Mouse (Mus musculus): ENCODE results near the gene Sptlc3. TPM values are rescaled to one million over a fixed set of nuclear protein-coding genes. Genes with fewer than 3 reads are reported as not detected.

The Sptlc3 gene
- polyA plus RNA-seq, 1 experiment = not detected

- H3ac ChIP-seq (ENCODE audit: control insufficient read depth, insufficient read length, low read depth) = no peak overlapping the region
- no peaks in the 10 kb centered on the region for H3K36me3 ChIP-seq (ENCODE audit: control insufficient read depth, insufficient read depth)
- H3K4me3 ChIP-seq (ENCODE audit: insufficient read depth, poor library complexity, severe bottlenecking) = no peak overlapping the region
- TF ChIP-seq MYOD1 (IDR thresholded peaks at IDR 0.05; ENCODE audit: control insufficient read depth, insufficient read length, low read depth) (no peak), USF1 (IDR thresholded peaks at IDR 0.05; ENCODE audit: low read depth) (no peak), CEBPB (IDR thresholded peaks at IDR 0.05; ENCODE audit: low read depth) (no peak)
- H3K79me3 ChIP-seq (ENCODE audit: low read depth) = no peaks in the 10 kb centered on the region
- H3K79me2 ChIP-seq (ENCODE audit: control insufficient read depth, insufficient read depth) = no peaks in the 10 kb centered on the region
- H3K27me3 ChIP-seq (ENCODE audit: control insufficient read depth, insufficient read depth, insufficient read length) = no peaks in the 10 kb centered on the region
These were observed 108.0 kb downstream of the Sptlc3 start for GRCm38 (mm10) chr2:139601543-139602194.

- Histone ChIP-seq H3K4me3 (ENCODE audit: insufficient read depth, poor library complexity, severe bottlenecking) (no peak overlapping the region), H3K36me3 (ENCODE audit: control insufficient read depth, insufficient read depth) (no peaks in the 10 kb centered on the region), H3ac (ENCODE audit: control insufficient read depth, insufficient read length, low read depth) (no peak overlapping the region), H3K79me3 (ENCODE audit: low read depth) (no peaks in the 10 kb centered on the region), H3K79me2 (ENCODE audit: control insufficient read depth, insufficient read depth) (no peaks in the 10 kb centered on the region), H3K27me3 (ENCODE audit: control insufficient read depth, insufficient read depth, insufficient read length) (no peaks in the 10 kb centered on the region)
- TF ChIP-seq CTCF (IDR thresholded peaks at IDR 0.05; ENCODE audit: control insufficient read depth, insufficient read depth, insufficient read length) = no peak
- TF ChIP-seq MYOG (IDR thresholded peaks at IDR 0.05; ENCODE audit: control insufficient read depth, extremely low read depth, insufficient read length) = no peak
- no peak for TF ChIP-seq MAX (IDR thresholded peaks at IDR 0.05)
- TF ChIP-seq CEBPB (IDR thresholded peaks at IDR 0.05; ENCODE audit: low read depth) = no peak
- TF ChIP-seq MYOD1 (IDR thresholded peaks at IDR 0.05; ENCODE audit: control insufficient read depth, insufficient read length, low read depth) = no peak
- TF ChIP-seq FOSL1 (IDR thresholded peaks at IDR 0.05; ENCODE audit: insufficient read depth, low read length, poor library complexity, severe bottlenecking) = no peak
- TF ChIP-seq USF1 (IDR thresholded peaks at IDR 0.05; ENCODE audit: low read depth) = no peak
These were observed 114.5 kb downstream of the Sptlc3 start for GRCm38 (mm10) chr2:139608167-139608566.

GRCm38 (mm10) chr2:139608810-139609209 is 115.1 kb downstream of the Sptlc3 start:
- Histone ChIP-seq H3K79me3 (ENCODE audit: low read depth) (no peaks in the 10 kb centered on the region), H3K27me3 (ENCODE audit: control insufficient read depth, insufficient read depth, insufficient read length) (no peaks in the 10 kb centered on the region), H3K36me3 (ENCODE audit: control insufficient read depth, insufficient read depth) (no peaks in the 10 kb centered on the region), H3K79me2 (ENCODE audit: control insufficient read depth, insufficient read depth) (no peaks in the 10 kb centered on the region), H3K4me3 (ENCODE audit: insufficient read depth, poor library complexity, severe bottlenecking) (no peak overlapping the region), H3ac (ENCODE audit: control insufficient read depth, insufficient read length, low read depth) (no peak overlapping the region)
- TF ChIP-seq CEBPB (IDR thresholded peaks at IDR 0.05; ENCODE audit: low read depth) = no peak
- no peak for TF ChIP-seq MYOG (IDR thresholded peaks at IDR 0.05; ENCODE audit: control insufficient read depth, extremely low read depth, insufficient read length)

- Histone ChIP-seq H3ac (ENCODE audit: control insufficient read depth, insufficient read length, low read depth) (no peak overlapping the region), H3K79me2 (ENCODE audit: control insufficient read depth, insufficient read depth) (no peaks in the 10 kb centered on the region), H3K27me3 (ENCODE audit: control insufficient read depth, insufficient read depth, insufficient read length) (no peaks in the 10 kb centered on the region), H3K79me3 (ENCODE audit: low read depth) (no peaks in the 10 kb centered on the region), H3K36me3 (ENCODE audit: control insufficient read depth, insufficient read depth) (no peaks in the 10 kb centered on the region), H3K4me3 (ENCODE audit: insufficient read depth, poor library complexity, severe bottlenecking) (no peak overlapping the region)
- TF ChIP-seq MYOG (IDR thresholded peaks at IDR 0.05; ENCODE audit: control insufficient read depth, extremely low read depth, insufficient read length) (no peak), CTCF (IDR thresholded peaks at IDR 0.05; ENCODE audit: control insufficient read depth, insufficient read depth, insufficient read length) (no peak), CEBPB (IDR thresholded peaks at IDR 0.05; ENCODE audit: low read depth) (no peak), USF1 (IDR thresholded peaks at IDR 0.05; ENCODE audit: low read depth) (no peak), FOSL1 (IDR thresholded peaks at IDR 0.05; ENCODE audit: insufficient read depth, low read length, poor library complexity, severe bottlenecking) (no peak), MYOD1 (IDR thresholded peaks at IDR 0.05; ENCODE audit: control insufficient read depth, insufficient read length, low read depth) (no peak), MAX (IDR thresholded peaks at IDR 0.05) (no peak)
These were observed 115.5 kb downstream of the Sptlc3 start for GRCm38 (mm10) chr2:139609231-139609630.

GRCm38 (mm10) chr2:139609662-139610291 is 116.1 kb downstream of the Sptlc3 start:
- no peaks in the 10 kb centered on the region for H3K36me3 ChIP-seq (ENCODE audit: control insufficient read depth, insufficient read depth)

More at GRCm38 (mm10) chr2:139609662-139610291, 116.1 kb downstream of the Sptlc3 start:
- no peaks in the 10 kb centered on the region for H3K79me2 ChIP-seq (ENCODE audit: control insufficient read depth, insufficient read depth)
- TF ChIP-seq MYOD1 (IDR thresholded peaks at IDR 0.05; ENCODE audit: control insufficient read depth, insufficient read length, low read depth) (no peak), MAX (IDR thresholded peaks at IDR 0.05) (no peak), USF1 (IDR thresholded peaks at IDR 0.05; ENCODE audit: low read depth) (no peak), CTCF (IDR thresholded peaks at IDR 0.05; ENCODE audit: control insufficient read depth, insufficient read depth, insufficient read length) (no peak), FOSL1 (IDR thresholded peaks at IDR 0.05; ENCODE audit: insufficient read depth, low read length, poor library complexity, severe bottlenecking) (no peak), MYOG (IDR thresholded peaks at IDR 0.05; ENCODE audit: control insufficient read depth, extremely low read depth, insufficient read length) (no peak), CEBPB (IDR thresholded peaks at IDR 0.05; ENCODE audit: low read depth) (no peak)
- H3K79me3 ChIP-seq (ENCODE audit: low read depth) = no peaks in the 10 kb centered on the region
- no peaks in the 10 kb centered on the region for H3K27me3 ChIP-seq (ENCODE audit: control insufficient read depth, insufficient read depth, insufficient read length)
- no peak overlapping the region for H3ac ChIP-seq (ENCODE audit: control insufficient read depth, insufficient read length, low read depth)
- H3K4me3 ChIP-seq (ENCODE audit: insufficient read depth, poor library complexity, severe bottlenecking) = no peak overlapping the region
